Mouse (Mus musculus): ENCODE results near the gene Entr1. TPM values are rescaled to one million over a fixed set of nuclear protein-coding genes. Genes with fewer than 3 reads are reported as not detected.

Gene Entr1
- polyA plus RNA-seq, 1 experiment from 2014 or later: 149 TPM

- no peak for DNase-seq (ENCODE audit: low spot score)
- H3K27me3 ChIP-seq (replicated peaks; ENCODE audit: control insufficient read depth, insufficient read depth, low read length): no peaks in the 10 kb centered on the region
- no peaks in the 10 kb centered on the region for H3K9me3 ChIP-seq (replicated peaks; ENCODE audit: control insufficient read depth, low read length)
- no peak overlapping the region for H3K4me2 ChIP-seq (ENCODE audit: low read length)
- peaks cover 88% of the 10 kb centered on the region for H3K36me3 ChIP-seq (ENCODE audit: control insufficient read depth, insufficient read depth, low read length)
- H3K4me1 ChIP-seq (ENCODE audit: control insufficient read depth, insufficient read depth, low read length): no peaks in the 10 kb centered on the region
- H3K4me3 ChIP-seq (ENCODE audit: low read depth, low read length): no peak overlapping the region
- no peak overlapping the region for H3K27ac ChIP-seq (ENCODE audit: low read depth, low read length)
- no peak for ATAC-seq
- H3K9ac ChIP-seq (ENCODE audit: low read length): no peak overlapping the region
Observed at GRCm38 (mm10) chr2:26417066-26417465, 27.9 kb upstream of the Entr1 start.

GRCm38 (mm10) chr2:26410931-26411411, 21.9 kb upstream of the Entr1 start:
- Histone ChIP-seq H3K9ac (ENCODE audit: low read length) (no peak overlapping the region), H3K4me1 (ENCODE audit: control insufficient read depth, insufficient read depth, low read length) (peaks cover 26% of the 10 kb centered on the region), H3K9me3 (replicated peaks; ENCODE audit: control insufficient read depth, low read length) (no peaks in the 10 kb centered on the region), H3K36me3 (ENCODE audit: control insufficient read depth, insufficient read depth, low read length) (peaks cover 72% of the 10 kb centered on the region), H3K27ac (ENCODE audit: low read depth, low read length) (no peak overlapping the region), H3K4me3 (ENCODE audit: low read depth, low read length) (no peak overlapping the region), H3K27me3 (replicated peaks; ENCODE audit: control insufficient read depth, insufficient read depth, low read length) (no peaks in the 10 kb centered on the region), H3K4me2 (ENCODE audit: low read length) (no peak overlapping the region)
- ATAC-seq (no peak), DNase-seq (ENCODE audit: low spot score) (no peak)
- WGBS: 74% methylated on average over 5 of the region's 5 CpGs

- no peaks in the 10 kb centered on the region for H3K9me3 ChIP-seq (replicated peaks; ENCODE audit: control insufficient read depth, low read length)
- DNase-seq (ENCODE audit: low spot score) (no peak), ATAC-seq (no peak)
- H3K4me3 ChIP-seq (ENCODE audit: low read depth, low read length): no peak overlapping the region
- no peaks in the 10 kb centered on the region for H3K27me3 ChIP-seq (replicated peaks; ENCODE audit: control insufficient read depth, insufficient read depth, low read length)
- no peak overlapping the region for H3K27ac ChIP-seq (ENCODE audit: low read depth, low read length)
- peaks cover 35% of the 10 kb centered on the region for H3K4me1 ChIP-seq (ENCODE audit: control insufficient read depth, insufficient read depth, low read length)
- 75% methylated on average over 5 of the region's 5 CpGs for WGBS
- H3K9ac ChIP-seq (ENCODE audit: low read length): no peak overlapping the region
- H3K36me3 ChIP-seq (ENCODE audit: control insufficient read depth, insufficient read depth, low read length): peaks cover 63% of the 10 kb centered on the region
- no peak overlapping the region for H3K4me2 ChIP-seq (ENCODE audit: low read length)
Observed at GRCm38 (mm10) chr2:26410091-26410490, 21.0 kb upstream of the Entr1 start.

GRCm38 (mm10) chr2:26409362-26409761, 20.2 kb upstream of the Entr1 start:
- WGBS: 59% methylated on average over 3 of the region's 3 CpGs
- Histone ChIP-seq H3K36me3 (ENCODE audit: control insufficient read depth, insufficient read depth, low read length) (peaks cover 57% of the 10 kb centered on the region), H3K27me3 (replicated peaks; ENCODE audit: control insufficient read depth, insufficient read depth, low read length) (no peaks in the 10 kb centered on the region), H3K27ac (ENCODE audit: low read depth, low read length) (no peak overlapping the region), H3K4me1 (ENCODE audit: control insufficient read depth, insufficient read depth, low read length) (peaks cover 35% of the 10 kb centered on the region), H3K9ac (ENCODE audit: low read length) (peak overlapping the region; percentile 93; the same call in 1 of the 2 replicates), H3K9me3 (replicated peaks; ENCODE audit: control insufficient read depth, low read length) (no peaks in the 10 kb centered on the region), H3K4me2 (ENCODE audit: low read length) (peak overlapping the region; percentile 91), H3K4me3 (ENCODE audit: low read depth, low read length) (peak overlapping the region; percentile 84; the same call in 1 of the 2 replicates)
- DNase-seq (ENCODE audit: low spot score) (no peak), ATAC-seq (peak; percentile 19; the same call in 1 of the 2 replicates)

- Histone ChIP-seq H3K4me3 (ENCODE audit: low read depth, low read length) (peak within 1 kb of the TSS; percentile 84), H3K4me2 (ENCODE audit: low read length) (peak within 1 kb of the TSS; percentile 91), H3K9me3 (replicated peaks; ENCODE audit: control insufficient read depth, low read length) (no peaks in the 10 kb centered on the region), H3K36me3 (ENCODE audit: control insufficient read depth, insufficient read depth, low read length) (peaks cover 50% of the 10 kb centered on the region), H3K4me1 (ENCODE audit: control insufficient read depth, insufficient read depth, low read length) (peaks cover 35% of the 10 kb centered on the region), H3K9ac (ENCODE audit: low read length) (peak within 1 kb of the TSS; percentile 93), H3K27ac (ENCODE audit: low read depth, low read length) (peak within 1 kb of the TSS; percentile 68), H3K27me3 (replicated peaks; ENCODE audit: control insufficient read depth, insufficient read depth, low read length) (no peaks in the 10 kb centered on the region)
- peak; percentile 96 for ATAC-seq
- DNase-seq (ENCODE audit: low spot score): peak; percentile 93
- 1% methylated on average over 56 of the region's 57 CpGs for WGBS
Observed at GRCm38 (mm10) chr2:26408515-26409356, 19.6 kb upstream of the Entr1 start, which contains the start of gene Inpp5e. TSS of gene Inpp5e (minus strand) at chr2:26409203.

GRCm38 (mm10) chr2:26403306-26403705, 14.2 kb upstream of the Entr1 start:
- ATAC-seq: no peak
- 79% methylated on average over 8 of the region's 8 CpGs for WGBS
- Histone ChIP-seq H3K9me3 (replicated peaks; ENCODE audit: control insufficient read depth, low read length) (no peaks in the 10 kb centered on the region), H3K4me3 (ENCODE audit: low read depth, low read length) (no peak overlapping the region), H3K36me3 (ENCODE audit: control insufficient read depth, insufficient read depth, low read length) (peaks cover 53% of the 10 kb centered on the region), H3K4me2 (ENCODE audit: low read length) (no peak overlapping the region), H3K9ac (ENCODE audit: low read length) (no peak overlapping the region), H3K4me1 (ENCODE audit: control insufficient read depth, insufficient read depth, low read length) (peaks cover 30% of the 10 kb centered on the region), H3K27ac (ENCODE audit: low read depth, low read length) (no peak overlapping the region), H3K27me3 (replicated peaks; ENCODE audit: control insufficient read depth, insufficient read depth, low read length) (no peaks in the 10 kb centered on the region)
- DNase-seq (ENCODE audit: low spot score): no peak

- no peak overlapping the region for H3K9ac ChIP-seq (ENCODE audit: low read length)
- no peaks in the 10 kb centered on the region for H3K27me3 ChIP-seq (replicated peaks; ENCODE audit: control insufficient read depth, insufficient read depth, low read length)
- no peak overlapping the region for H3K27ac ChIP-seq (ENCODE audit: low read depth, low read length)
- H3K4me2 ChIP-seq (ENCODE audit: low read length): no peak overlapping the region
- WGBS: 87% methylated on average over 1 of the region's 1 CpGs
- peaks cover 57% of the 10 kb centered on the region for H3K36me3 ChIP-seq (ENCODE audit: control insufficient read depth, insufficient read depth, low read length)
- no peak overlapping the region for H3K4me3 ChIP-seq (ENCODE audit: low read depth, low read length)
- ATAC-seq (no peak), DNase-seq (ENCODE audit: low spot score) (no peak)
- H3K4me1 ChIP-seq (ENCODE audit: control insufficient read depth, insufficient read depth, low read length): peaks cover 20% of the 10 kb centered on the region
- no peaks in the 10 kb centered on the region for H3K9me3 ChIP-seq (replicated peaks; ENCODE audit: control insufficient read depth, low read length)
Observed at GRCm38 (mm10) chr2:26402265-26402664, 13.1 kb upstream of the Entr1 start.

GRCm38 (mm10) chr2:26401023-26401422, 11.9 kb upstream of the Entr1 start:
- Histone ChIP-seq H3K4me3 (ENCODE audit: low read depth, low read length) (no peak overlapping the region), H3K9me3 (replicated peaks; ENCODE audit: control insufficient read depth, low read length) (no peaks in the 10 kb centered on the region), H3K27me3 (replicated peaks; ENCODE audit: control insufficient read depth, insufficient read depth, low read length) (no peaks in the 10 kb centered on the region), H3K4me1 (ENCODE audit: control insufficient read depth, insufficient read depth, low read length) (peaks cover 8% of the 10 kb centered on the region; the same call in 1 of the 2 replicates), H3K36me3 (ENCODE audit: control insufficient read depth, insufficient read depth, low read length) (peaks cover 64% of the 10 kb centered on the region), H3K4me2 (ENCODE audit: low read length) (no peak overlapping the region), H3K27ac (ENCODE audit: low read depth, low read length) (no peak overlapping the region), H3K9ac (ENCODE audit: low read length) (no peak overlapping the region)
- WGBS: 91% methylated on average over 4 of the region's 4 CpGs
- ATAC-seq: no peak
- DNase-seq (ENCODE audit: low spot score): no peak

GRCm38 (mm10) chr2:26400296-26400695, 11.2 kb upstream of the Entr1 start:
- Histone ChIP-seq H3K36me3 (ENCODE audit: control insufficient read depth, insufficient read depth, low read length) (peaks cover 71% of the 10 kb centered on the region), H3K4me3 (ENCODE audit: low read depth, low read length) (no peak overlapping the region), H3K4me1 (ENCODE audit: control insufficient read depth, insufficient read depth, low read length) (0 out of 2 replicates have a peak, but pooled peaks cover 1% of the 10 kb centered on the region), H3K9ac (ENCODE audit: low read length) (no peak overlapping the region), H3K9me3 (replicated peaks; ENCODE audit: control insufficient read depth, low read length) (no peaks in the 10 kb centered on the region), H3K4me2 (ENCODE audit: low read length) (no peak overlapping the region), H3K27ac (ENCODE audit: low read depth, low read length) (no peak overlapping the region), H3K27me3 (replicated peaks; ENCODE audit: control insufficient read depth, insufficient read depth, low read length) (no peaks in the 10 kb centered on the region)
- no peak for ATAC-seq
- DNase-seq (ENCODE audit: low spot score): no peak
- WGBS: 94% methylated on average over 5 of the region's 5 CpGs
